Mouse (Mus musculus): ENCODE measurements around the gene Ufc1.

GRCm38 (mm10) chr1:171293351-171293750, 1.5 kb downstream of the Ufc1 start:
- TF ChIP-seq ZC3H11A (IDR thresholded peaks at IDR 0.05; ENCODE audit: low read depth, low read length) (no peak), CTCF (conservative IDR thresholded peaks at IDR 0.05 in 1 of 2, IDR thresholded peaks at IDR 0.05 in 1 of 2; ENCODE audit: low read depth in 2 of 2, low read length in 2 of 2) (no peak), EP300 (IDR thresholded peaks at IDR 0.05; ENCODE audit: low read length) (no peak), POLR2A (IDR thresholded peaks at IDR 0.05; ENCODE audit: low read depth, low read length) (no peak), MXI1 (IDR thresholded peaks at IDR 0.05; ENCODE audit: low read depth, low read length) (no peak), ELF1 (IDR thresholded peaks at IDR 0.05; ENCODE audit: low read depth, low read length) (no peak), JUND (conservative IDR thresholded peaks at IDR 0.05; ENCODE audit: low read depth, low read length) (no peak), KAT2A (IDR thresholded peaks at IDR 0.05; ENCODE audit: insufficient replicate concordance, low read length) (no peak), MEF2A (IDR thresholded peaks at IDR 0.05; ENCODE audit: borderline replicate concordance, low read depth, low read length) (no peak), ZMIZ1 (IDR thresholded peaks at IDR 0.05; ENCODE audit: low read depth, low read length) (no peak), POLR2AphosphoS2 (IDR thresholded peaks at IDR 0.05; ENCODE audit: low read depth, low read length) (no peak), NELFE (IDR thresholded peaks at IDR 0.05; ENCODE audit: low read depth, low read length) (no peak)
